Mouse (Mus musculus): ENCODE data around the gene 9130213A22Rik.
"Not testable (repeated sequence)": the region's sequence is repeated elsewhere in the genome, so short reads cannot be mapped to it uniquely, and the experiment has no call there.

Gene 9130213A22Rik

GRCm38 (mm10) chr11:69093856-69094255, 28.5 kb downstream of the 9130213A22Rik start:
- not testable (repeated sequence) for DNase-seq (ENCODE audit: low spot score)

DNA sequence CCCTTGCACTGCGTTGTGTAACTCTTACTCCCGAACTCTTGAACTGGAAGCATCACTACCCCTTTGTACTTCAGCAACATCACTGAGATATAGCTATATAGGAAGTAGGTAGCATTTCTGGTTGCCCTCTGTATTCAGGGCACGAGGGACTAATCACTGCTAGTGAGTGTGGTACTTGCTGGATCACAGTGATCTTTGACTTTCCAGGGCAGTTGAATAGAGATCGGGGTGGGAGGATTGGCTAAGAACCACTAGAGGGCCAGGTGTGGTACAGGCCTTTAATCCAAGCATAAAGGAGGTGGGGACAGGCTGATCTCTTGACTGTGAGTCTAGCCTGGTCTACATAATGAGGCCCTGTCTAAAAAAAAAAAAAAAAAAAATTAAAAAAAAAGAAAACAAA, 29.5 kb downstream of the 9130213A22Rik start:
- no peak for DNase-seq (ENCODE audit: low spot score)

- DNase-seq (ENCODE audit: low spot score) = peak; percentile 93
These were observed 30.0 kb downstream of the 9130213A22Rik start for GRCm38 (mm10) chr11:69092386-69092751.

DNA sequence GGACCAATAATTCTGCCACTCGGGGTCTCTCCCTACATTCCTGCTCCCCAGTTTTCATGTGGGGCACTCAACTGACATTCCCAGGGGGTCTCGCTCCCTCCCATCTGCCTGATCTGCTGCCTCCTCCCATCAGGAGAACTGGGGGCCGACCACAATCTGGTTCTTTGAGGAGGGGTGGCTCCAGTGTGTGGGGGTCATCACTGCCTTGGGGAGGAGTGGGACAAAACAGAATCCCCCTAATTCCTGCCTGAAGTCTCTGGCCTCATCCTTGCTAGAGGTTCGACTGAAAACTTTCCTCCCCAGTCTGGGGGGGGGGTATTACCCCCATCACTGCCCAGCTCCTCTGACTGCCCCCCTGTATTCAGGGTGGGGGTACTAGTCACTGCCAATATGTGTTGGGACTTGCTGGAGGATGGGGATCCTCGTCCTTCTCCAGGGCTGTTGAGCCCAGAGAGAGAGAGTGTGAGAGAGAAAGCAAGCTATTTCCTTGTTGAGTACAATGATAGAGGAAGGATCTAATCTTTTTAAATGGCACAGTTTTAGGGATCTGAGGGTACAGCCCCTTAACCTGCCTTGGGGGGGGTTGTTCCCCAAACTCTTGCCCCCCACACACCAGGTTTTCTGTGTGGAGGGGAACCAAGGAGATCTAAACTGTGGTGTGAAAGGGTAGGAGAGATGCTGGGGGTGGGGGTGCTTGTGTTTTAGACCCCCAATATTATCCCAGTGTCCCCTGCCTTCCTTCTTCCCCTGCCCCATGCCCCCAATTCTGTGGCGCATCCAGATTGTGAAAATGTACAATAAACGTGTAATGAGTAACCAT, 30.6 kb downstream of the 9130213A22Rik start:
- no peak for DNase-seq (ENCODE audit: low spot score)

GRCm38 (mm10) chr11:69090367-69090766, 32.0 kb downstream of the 9130213A22Rik start:
- no peak for DNase-seq (ENCODE audit: low spot score)

GRCm38 (mm10) chr11:69089616-69090290, 32.6 kb downstream of the 9130213A22Rik start:
- no peak for DNase-seq (ENCODE audit: low spot score)

DNA sequence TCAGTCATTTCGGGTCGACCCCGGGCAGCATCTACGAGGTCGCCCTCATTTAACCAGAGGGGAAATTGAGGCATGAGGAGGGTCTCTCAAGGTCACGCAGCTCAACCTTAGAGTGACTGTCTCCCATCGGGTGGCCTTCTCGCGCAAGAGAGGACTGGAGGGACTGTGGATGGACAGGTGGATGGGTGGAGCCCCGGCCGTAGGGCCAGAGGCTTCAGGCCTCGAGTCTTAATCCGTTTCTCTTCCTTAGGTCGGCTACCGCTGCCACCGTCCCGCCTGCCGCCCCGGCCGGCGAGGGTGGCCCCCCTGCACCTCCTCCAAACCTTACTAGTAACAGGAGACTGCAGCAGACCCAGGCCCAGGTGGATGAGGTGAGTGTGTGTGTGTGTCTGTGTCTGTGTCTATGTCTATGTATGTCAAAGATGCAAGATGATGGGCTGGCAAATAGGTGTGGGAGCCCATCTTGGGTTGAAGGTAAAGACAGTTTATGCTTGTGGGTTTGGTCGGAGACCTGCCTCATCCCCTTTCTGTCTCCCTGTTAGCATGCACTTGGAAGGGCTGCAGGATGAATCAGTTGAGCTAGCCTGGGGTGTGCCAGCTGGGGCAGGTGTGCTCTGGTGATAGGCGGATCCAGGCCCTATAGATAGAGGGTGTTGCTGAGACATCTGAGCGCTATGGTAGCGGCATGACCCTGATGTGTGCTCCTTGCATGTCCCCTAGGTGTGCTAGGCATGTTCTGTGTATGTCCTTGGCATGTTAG, 33.4 kb downstream of the 9130213A22Rik start:
- no peak for DNase-seq (ENCODE audit: low spot score)

DNA sequence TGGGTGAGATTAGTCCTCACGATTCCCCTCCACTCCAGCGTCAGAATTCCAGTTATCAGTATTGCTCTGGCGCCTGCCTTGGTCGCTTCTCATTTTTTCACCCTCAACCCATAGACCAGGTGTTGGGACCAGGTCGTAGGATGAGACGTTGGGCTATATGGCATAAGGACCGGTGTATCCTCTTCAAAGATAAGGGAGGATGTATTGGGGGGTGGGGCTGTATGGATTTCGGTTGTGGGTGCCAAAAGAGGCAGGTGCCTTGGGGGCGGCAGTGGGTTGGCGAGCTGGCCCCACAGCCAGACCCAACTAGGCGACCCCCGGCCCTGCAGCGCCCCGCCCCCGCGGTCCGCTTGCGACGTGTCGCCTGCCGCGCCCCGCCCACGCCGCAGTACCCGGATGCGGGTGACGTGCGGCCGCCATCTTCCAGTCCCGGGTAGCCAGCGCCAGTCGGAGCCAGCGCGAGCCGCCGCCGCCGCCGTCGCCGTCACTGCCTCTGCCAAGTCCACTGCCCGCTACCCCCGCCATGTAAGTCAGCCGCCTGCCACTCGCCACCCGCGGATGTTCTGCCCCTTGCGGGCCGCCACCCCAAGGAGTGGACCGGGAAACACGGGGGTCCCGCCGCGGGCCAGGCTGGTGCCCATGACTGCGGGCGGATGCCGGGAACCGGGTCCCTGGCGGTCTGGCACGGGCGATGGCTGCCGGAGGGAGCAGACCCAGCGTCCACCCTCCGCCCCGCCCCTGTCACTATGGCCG, 34.1 kb downstream of the 9130213A22Rik start, which contains the start of gene Vamp2:
Gene Vamp2, plus strand, starts transcription at position 388 of the 753 bp plus-strand sequence.
- DNase-seq (ENCODE audit: low spot score) = peak; percentile 89

DNA sequence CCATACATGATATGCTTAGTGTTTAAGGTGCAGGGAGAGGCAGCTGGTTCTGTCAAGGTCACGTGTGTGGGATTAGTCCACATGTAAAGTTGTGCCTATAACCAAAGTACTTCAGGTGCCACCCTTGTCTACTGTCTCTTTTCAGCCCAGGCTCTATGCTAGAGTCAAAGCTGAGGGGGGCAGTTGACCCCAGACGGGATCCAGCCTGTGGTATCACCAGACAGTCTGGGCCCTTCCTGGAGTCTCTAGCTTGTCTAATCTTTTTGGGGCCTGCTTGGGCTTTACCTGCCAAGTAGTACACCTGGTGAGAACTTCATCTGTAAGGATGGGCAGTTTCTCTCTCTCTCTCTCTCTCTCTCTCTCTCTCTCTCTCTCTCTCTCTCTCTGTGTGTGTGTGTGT, 34.8 kb downstream of the 9130213A22Rik start:
- DNase-seq (ENCODE audit: low spot score) = no peak

DNA sequence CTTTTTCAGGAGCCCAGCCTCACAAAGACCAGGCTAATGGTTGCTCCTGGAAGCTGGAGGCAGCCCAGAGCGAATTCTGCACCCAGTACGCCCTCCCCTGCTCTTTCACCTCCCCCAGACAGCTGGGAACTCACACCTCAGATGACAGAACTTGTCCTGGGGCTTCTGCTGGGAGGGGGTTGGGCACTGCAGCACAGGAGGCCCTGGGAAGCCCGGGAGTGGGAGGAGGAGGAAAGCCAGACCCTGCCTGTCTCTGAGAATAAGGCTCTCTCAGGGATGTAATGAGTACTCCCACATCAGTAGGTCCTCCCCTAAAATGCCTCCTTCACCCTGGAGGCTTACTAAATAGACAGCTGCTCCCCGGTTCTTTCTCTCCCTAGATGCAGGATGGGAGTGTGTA, 35.3 kb downstream of the 9130213A22Rik start:
- no peak for DNase-seq (ENCODE audit: low spot score)

GRCm38 (mm10) chr11:69086390-69086789, 36.0 kb downstream of the 9130213A22Rik start:
- no peak for DNase-seq (ENCODE audit: low spot score)

- no peak for DNase-seq (ENCODE audit: low spot score)
These were observed 36.8 kb downstream of the 9130213A22Rik start for GRCm38 (mm10) chr11:69085608-69086007.

- no peak for DNase-seq (ENCODE audit: low spot score)
These were observed 40.8 kb downstream of the 9130213A22Rik start for GRCm38 (mm10) chr11:69081613-69082012.

DNA sequence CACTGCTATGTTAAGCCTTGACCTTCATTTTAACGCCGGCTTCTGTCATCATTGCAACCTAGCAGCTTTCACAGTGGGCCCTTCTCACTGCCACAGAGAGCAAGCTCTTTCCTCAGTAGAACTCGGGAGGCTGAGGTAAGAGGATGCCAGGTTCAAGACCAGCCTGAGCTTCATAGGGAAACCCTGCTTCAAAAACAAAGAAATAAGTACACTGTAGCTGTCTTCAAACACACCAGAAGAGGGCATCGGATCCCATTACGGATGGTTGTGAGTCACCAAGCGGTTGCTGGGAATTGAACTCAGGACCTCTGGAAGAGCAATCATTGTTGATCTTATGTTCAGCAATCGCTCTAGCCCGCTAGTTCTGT, 41.5 kb downstream of the 9130213A22Rik start:
- no peak for DNase-seq (ENCODE audit: low spot score)

- no peak for DNase-seq (ENCODE audit: low spot score)
These were observed 42.1 kb downstream of the 9130213A22Rik start for GRCm38 (mm10) chr11:69080102-69080854.

- no peak for DNase-seq (ENCODE audit: low spot score)
These were observed 43.5 kb downstream of the 9130213A22Rik start for GRCm38 (mm10) chr11:69078805-69079438.

- no peak for DNase-seq (ENCODE audit: low spot score)
These were observed 44.3 kb downstream of the 9130213A22Rik start for GRCm38 (mm10) chr11:69078041-69078440.

GRCm38 (mm10) chr11:69077316-69077715, 45.1 kb downstream of the 9130213A22Rik start:
- DNase-seq (ENCODE audit: low spot score) = no peak

- DNase-seq (ENCODE audit: low spot score) = no peak
These were observed 45.8 kb downstream of the 9130213A22Rik start for GRCm38 (mm10) chr11:69076572-69076971.

DNA sequence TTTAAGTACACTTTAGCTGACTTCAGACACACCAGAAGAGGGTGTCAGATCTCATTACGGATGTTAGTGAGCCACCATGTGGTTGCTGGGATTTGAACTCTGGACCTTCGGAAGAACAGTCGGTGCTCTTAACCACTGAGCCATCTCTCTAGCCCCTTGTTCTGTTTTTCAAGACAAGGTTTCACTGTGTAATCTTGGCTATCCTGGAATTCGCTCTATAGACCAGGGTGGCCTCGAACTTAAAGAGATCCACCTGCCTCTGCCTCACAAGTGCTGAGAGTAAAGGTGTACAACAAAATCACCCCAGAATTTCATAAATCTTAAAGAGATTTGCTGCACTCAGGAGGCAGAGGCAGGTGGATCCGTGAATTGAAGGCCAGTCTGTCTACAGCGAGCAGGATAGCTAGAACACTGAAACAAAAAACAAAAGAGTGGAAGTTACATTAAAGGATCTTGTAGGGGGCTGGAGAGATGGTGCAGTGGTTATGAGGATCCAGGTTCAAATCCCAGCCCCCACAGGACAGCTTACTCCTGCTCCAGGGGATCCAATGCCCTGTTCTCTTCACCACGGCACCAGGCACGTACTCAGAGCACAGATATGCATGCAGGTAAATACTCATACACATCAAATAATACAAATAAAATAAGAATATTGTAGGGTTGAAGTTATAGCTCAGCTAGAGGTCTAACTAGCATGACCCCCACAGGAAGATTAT, 46.5 kb downstream of the 9130213A22Rik start:
- DNase-seq (ENCODE audit: low spot score) = no peak
